Comparison of ENCODE assay signal across 9 mouse cellular contexts in genomic region chr1:135850722-135851512, GRCm38 (mm10). TPM values are rescaled to one million over a fixed set of nuclear protein-coding genes. Genes with fewer than 3 reads are reported as not detected.
DNase-seq lines count a peak whose midpoint lies in the region; ATAC-seq and TF ChIP-seq lines count a peak whose summit lies in the region.
"Had no signal": no experiment of that assay in that cellular context is flagged by ENCODE, and none has a peak within 500 bp of the region (broad histone marks: within the 10 kb centered on the region; RNA-seq: fewer than 3 reads in every experiment).

No protein-coding gene starts in this region.

- peak overlapping the region; percentile 49; the same call in 1 of the 2 replicates for H3K9ac ChIP-seq in heart, embryonic 12.5 days
- H3K9ac ChIP-seq in liver, embryonic 14.5 days (replicated peaks), result no peak overlapping the region
- H3K9ac ChIP-seq: hindbrain, embryonic 15.5 days had no signal

- peak overlapping the region; percentile 30 for H3K27ac ChIP-seq in heart, embryonic 12.5 days (ENCODE audit: poor library complexity, severe bottlenecking)
- no peak overlapping the region for H3K27ac ChIP-seq in liver, embryonic 14.5 days
- H3K27ac ChIP-seq: hindbrain, embryonic 15.5 days had no signal

- ATAC-seq in heart, embryonic 12.5 days (ENCODE audit: insufficient number of reproducible peaks, low FRiP score), result no peak
- peak; percentile 42; the same call in 1 of the 2 replicates for ATAC-seq in liver, embryonic 14.5 days (ENCODE audit: insufficient read depth)
- no peak for ATAC-seq in activated CD4-positive, CD25-positive, alpha-beta regulatory T cell, adult 4 months

- WGBS in heart, embryonic 12.5 days, result 62% methylated on average over 12 of the region's 12 CpGs
- WGBS in liver, embryonic 14.5 days (ENCODE audit: insufficient replicate concordance), result 53% methylated on average over 12 of the region's 12 CpGs

- TF ChIP-seq EP300 in liver, embryonic 14.5 days (IDR thresholded peaks at IDR 0.05; ENCODE audit: low read depth), result no peak

- DNase-seq in kidney, adult 18-20 months, result peak; percentile 54
- no peak for DNase-seq in kidney, adult 11 months
- peak; percentile 11 for DNase-seq in adrenal gland, adult 8-10 months
- DNase-seq in liver, embryonic 14.5 days (ENCODE audit: low read depth in 3 of 3, low spot score in 3 of 3), result peak in 2 of 3 experiments; percentile 11 to 16
- peak; percentile 30 for DNase-seq in skeletal muscle tissue, adult 2 months (ENCODE audit: low read depth, low spot score)

- no peaks in the 10 kb centered on the region for H3K27me3 ChIP-seq in C2C12 (ENCODE audit: control insufficient read depth, insufficient read depth, insufficient read length)
- H3K27me3 ChIP-seq in heart, embryonic 12.5 days (replicated peaks), result no peaks in the 10 kb centered on the region
- H3K27me3 ChIP-seq in liver, embryonic 14.5 days (ENCODE audit: control insufficient read depth, insufficient read depth, low read length), result no peaks in the 10 kb centered on the region
- H3K27me3 ChIP-seq: hindbrain, embryonic 15.5 days had no signal

- peaks cover 33% of the 10 kb centered on the region for H3K79me3 ChIP-seq in C2C12 (ENCODE audit: low read depth)

- TF ChIP-seq CTCF in C2C12 (IDR thresholded peaks at IDR 0.05; ENCODE audit: control insufficient read depth, insufficient read depth, insufficient read length), result peak; percentile 53
- peak; percentile 76 for TF ChIP-seq CTCF in liver, embryonic 14.5 days (IDR thresholded peaks at IDR 0.05; ENCODE audit: low read depth)

- no peaks in the 10 kb centered on the region for H3K9me3 ChIP-seq in heart, embryonic 12.5 days (replicated peaks)
- no peaks in the 10 kb centered on the region for H3K9me3 ChIP-seq in liver, embryonic 14.5 days (ENCODE audit: control insufficient read depth, low read length)
- H3K9me3 ChIP-seq: hindbrain, embryonic 15.5 days had no signal

- H3K79me2 ChIP-seq in C2C12 (ENCODE audit: control insufficient read depth, insufficient read depth), result peaks cover 68% of the 10 kb centered on the region

- no peak overlapping the region for H3K4me3 ChIP-seq in C2C12 (ENCODE audit: insufficient read depth, poor library complexity, severe bottlenecking)
- no peak overlapping the region for H3K4me3 ChIP-seq in heart, embryonic 12.5 days
- no peak overlapping the region for H3K4me3 ChIP-seq in liver, embryonic 14.5 days (ENCODE audit: insufficient read depth in 1 of 2, low read depth in 2 of 2, low read length in 2 of 2)
- H3K4me3 ChIP-seq: hindbrain, embryonic 15.5 days had no signal

- H3ac ChIP-seq in C2C12 (ENCODE audit: control insufficient read depth, insufficient read length, low read depth), result peak overlapping the region; percentile 51

- peaks cover 54% of the 10 kb centered on the region for H3K36me3 ChIP-seq in C2C12 (ENCODE audit: control insufficient read depth, insufficient read depth)
- H3K36me3 ChIP-seq in heart, embryonic 12.5 days, result peaks cover 73% of the 10 kb centered on the region
- H3K36me3 ChIP-seq in liver, embryonic 14.5 days (replicated peaks; ENCODE audit: control insufficient read depth, insufficient read depth, low read depth), result no peaks in the 10 kb centered on the region
- H3K36me3 ChIP-seq: hindbrain, embryonic 15.5 days had no signal

- peaks cover 73% of the 10 kb centered on the region for H3K4me1 ChIP-seq in heart, embryonic 12.5 days (replicated peaks)
- H3K4me1 ChIP-seq in liver, embryonic 14.5 days (replicated peaks; ENCODE audit: control insufficient read depth in 2 of 2, insufficient read depth in 2 of 2, low read length in 1 of 2), result peaks cover 6 to 25% of the 10 kb centered on the region in 2 experiments

- no peak overlapping the region for H3K4me2 ChIP-seq in heart, embryonic 12.5 days
- H3K4me2 ChIP-seq in liver, embryonic 14.5 days (ENCODE audit: low read depth), result no peak overlapping the region
- H3K4me2 ChIP-seq: hindbrain, embryonic 15.5 days had no signal

TF ChIP-seq in C2C12, 6 proteins besides CTCF, POLR2A, EP300 and RAD21:
- TF ChIP-seq CEBPB (IDR thresholded peaks at IDR 0.05; ENCODE audit: low read depth), result no peak
- TF ChIP-seq FOSL1 (IDR thresholded peaks at IDR 0.05; ENCODE audit: insufficient read depth, low read length, poor library complexity, severe bottlenecking), result no peak
- TF ChIP-seq MYOD1 (IDR thresholded peaks at IDR 0.05; ENCODE audit: control insufficient read depth, insufficient read length, low read depth), result no peak
- TF ChIP-seq MAX (IDR thresholded peaks at IDR 0.05), result no peak
- TF ChIP-seq USF1 (IDR thresholded peaks at IDR 0.05; ENCODE audit: low read depth), result no peak
- no peak for TF ChIP-seq MYOG (IDR thresholded peaks at IDR 0.05; ENCODE audit: control insufficient read depth, extremely low read depth, insufficient read length)

RNA-seq across cellular contexts. Expression of gene Tnnt2, which starts 14.8 kb away (rescaled TPM):
- 167 TPM for polyA plus RNA-seq in C2C12 (2012; fragmentation: generic; extraction: Trizol)
- 1 to 10 TPM; 2.2 to 5.5 (median 2.6) TPM for total RNA-seq in adrenal gland, adult 8-10 months (2022)
- polyA plus RNA-seq in heart, embryonic 12.5 days (2016; fragmentation: Nextera tagmentation; extraction: Ambion mirVana), result 5,319 and 5,490 TPM in 2 replicates
- polyA plus RNA-seq in liver, embryonic 14.5 days (2012; rRNA removed), result 0.16 and 0.68 TPM in 2 replicates
- polyA plus RNA-seq in liver, embryonic 14.5 days (2014; fragmentation: Nextera tagmentation; extraction: Ambion mirVana), result 0.19 and 0.39 TPM in 2 replicates
- under 1 TPM; 0.46 to 0.83 TPM for polyA plus RNA-seq in activated CD4-positive, CD25-positive, alpha-beta regulatory T cell, adult 4 months (2017; shearing (Covaris generic))

RNA-seq across cellular contexts. Expression of gene Lad1, which starts 32.5 kb away (rescaled TPM):
- 0.48 TPM for polyA plus RNA-seq in C2C12 (2012; fragmentation: generic; extraction: Trizol)
- total RNA-seq in adrenal gland, adult 8-10 months (2022), result under 1 TPM; 0.08 to 0.23 (median 0.18) TPM
- polyA plus RNA-seq in heart, embryonic 12.5 days (2016; fragmentation: Nextera tagmentation; extraction: Ambion mirVana), result 3.0 and 3.3 TPM in 2 replicates
- polyA plus RNA-seq in liver, embryonic 14.5 days (2012; rRNA removed), result 0.12 and 0.30 TPM in 2 replicates
- 0.13 and 0.14 TPM in 2 replicates for polyA plus RNA-seq in liver, embryonic 14.5 days (2014; fragmentation: Nextera tagmentation; extraction: Ambion mirVana)
- polyA plus RNA-seq in activated CD4-positive, CD25-positive, alpha-beta regulatory T cell, adult 4 months (2017; shearing (Covaris generic)), result 10 to 100 TPM in 1 of 2 experiments, 1 to 10 TPM in 1; 7.8 to 12.4 TPM

Comparison
In these comparisons a context has a peak if more than half of its experiments do, and no peak if none do; other contexts are left out.
1. RNA of gene Tnnt2, which starts 14.8 kb away (polyA plus RNA-seq): 5,319 to 5,490 TPM in heart, embryonic 12.5 days and 167 TPM in C2C12 (single experiment); 0.46 to 0.83 TPM in activated CD4-positive, CD25-positive, alpha-beta regulatory T cell, adult 4 months and 0.16 to 0.68 TPM in liver, embryonic 14.5 days; every median in the first group is over 10 times any median in the second.